Mouse (Mus musculus) G1E (cell line): ENCODE measurements around the gene Bzw1. TPM values are rescaled to one million over a fixed set of nuclear protein-coding genes. Genes with fewer than 3 reads are reported as not detected.

ENCODE experiments used
- ATAC-seq: 2 replicates; pipeline ENCODE4 v1.8.0; 2016; ENCODE audit warnings: mild to moderate bottlenecking; ENCODE audit not compliant: insufficient number of reproducible peaks, poor library complexity, low FRiP score, severe bottlenecking; ENCODE audit errors: extremely low read depth
- DNase-seq: peaks from one replicate; pipeline ENCODE4 v3.0.0; 2012; ENCODE audit warnings: low spot score
- H3K27me3 ChIP-seq: 2 replicates; pipeline ENCODE4 v1.6.1; 2012; ENCODE audit warnings: mild to moderate bottlenecking, low read length, inconsistent platforms; ENCODE audit not compliant: insufficient read depth
- H3K36me3 ChIP-seq: replicated peaks from 2 replicates; pipeline ENCODE3; 2012; ENCODE audit warnings: mild to moderate bottlenecking, inconsistent platforms
- H3K4me1 ChIP-seq: 2 replicates; pipeline ENCODE4 v1.6.1; 2012; ENCODE audit warnings: low read depth, low read length, inconsistent platforms, mixed read lengths; ENCODE audit not compliant: insufficient read depth
- H3K4me3 ChIP-seq: 2 replicates; pipeline ENCODE4 v1.5.1; 2012; ENCODE audit warnings: low read depth, mild to moderate bottlenecking, inconsistent platforms, low read length, moderate library complexity, mixed read lengths
- H3K9me3 ChIP-seq: replicated peaks from 2 replicates; pipeline ENCODE4 v1.6.1; 2012; ENCODE audit warnings: inconsistent platforms
- CTCF ChIP-seq: IDR thresholded peaks from 2 replicates; pipeline ENCODE4 v1.5.1; 2012; ENCODE audit warnings: low read depth, low read length, inconsistent platforms, mixed read lengths
- GATA1 ChIP-seq: IDR thresholded peaks from 2 replicates; pipeline ENCODE4 v1.6.1; 2012; ENCODE audit warnings: borderline replicate concordance, low read length, inconsistent platforms, mixed read lengths
- GATA2 ChIP-seq: IDR thresholded peaks from 2 replicates; pipeline ENCODE4 v1.6.1; 2012; ENCODE audit warnings: low read depth, low read length, inconsistent platforms, borderline replicate concordance
- POLR2AphosphoS5 ChIP-seq: IDR thresholded peaks from 2 replicates; pipeline ENCODE4 v1.6.1; 2012; ENCODE audit warnings: low read depth, low read length, inconsistent platforms; ENCODE audit not compliant: insufficient replicate concordance
- TAL1 ChIP-seq: conservative IDR thresholded peaks from 2 replicates; pipeline ENCODE4 v1.6.1; 2012; ENCODE audit warnings: low read depth, low read length, inconsistent platforms, mixed read lengths
- polyA plus RNA-seq: library from polyadenylated mRNA; stranded (reverse); fragments of >175 nt; gene quantifications from 2 replicates; pipeline ENCODE4 v1.2.3, GENCODE M21; 2012
- total RNA-seq, 2 experiments: library from RNA; stranded (forward) in 1 of 2; stranded (reverse) in 1 of 2; fragments of 200-1000 nt in 1 of 2; fragments of >200 nt in 1 of 2; fragmentation: Nextera tagmentation in 1 of 2; gene quantifications; 2 replicates each; pipeline ENCODE4 v1.2.3; 2014 to 2017

Bzw1 gene
- total and polyA plus RNA-seq, 3 experiments, result 23.4 to 664 (median 507) TPM

DNA sequence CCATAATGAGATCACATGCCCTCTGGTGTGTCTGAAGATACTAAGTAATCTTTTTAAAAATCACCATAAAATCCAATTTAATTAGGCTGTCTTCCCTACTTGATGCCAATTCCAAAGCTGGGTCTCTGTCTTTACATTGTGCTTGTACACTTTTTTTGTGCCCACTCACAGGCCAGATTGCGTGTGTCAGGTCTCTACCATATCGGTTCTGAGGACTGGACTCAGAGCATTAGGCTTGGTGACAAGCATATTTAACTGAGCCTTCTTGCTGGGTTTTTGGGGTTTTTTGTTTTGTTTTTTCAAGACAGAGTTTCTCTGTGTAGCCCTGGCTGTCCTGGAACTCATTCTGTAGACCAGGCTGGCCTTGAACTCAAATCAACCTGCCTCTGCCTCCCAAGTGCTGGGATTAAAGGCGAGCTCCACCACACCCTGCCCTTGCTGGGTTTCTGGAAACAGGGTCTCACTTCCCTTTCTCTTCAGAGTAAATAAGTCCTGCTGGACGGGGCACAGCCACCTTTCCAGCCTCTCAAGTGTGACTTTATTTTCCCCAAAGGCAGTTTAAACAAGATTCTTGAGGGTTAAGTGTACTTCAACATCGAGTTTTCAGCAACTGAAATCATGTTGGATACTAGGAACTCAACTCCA, 17.0 kb downstream of the Bzw1 start:
- peaks cover 13% of the 10 kb centered on the region for H3K4me1 ChIP-seq
- no peaks in the 10 kb centered on the region for H3K27me3 ChIP-seq
- H3K4me3 ChIP-seq, result no peak overlapping the region
- ATAC-seq (no peak), DNase-seq (no peak)
- no peaks in the 10 kb centered on the region for H3K9me3 ChIP-seq
- no peak for TF ChIP-seq CTCF
- TF ChIP-seq GATA2, result no peak
- no peak for TF ChIP-seq GATA1
- TF ChIP-seq TAL1, result no peak
- TF ChIP-seq POLR2AphosphoS5, result no peak
- H3K36me3 ChIP-seq, result peaks cover 86% of the 10 kb centered on the region

DNA sequence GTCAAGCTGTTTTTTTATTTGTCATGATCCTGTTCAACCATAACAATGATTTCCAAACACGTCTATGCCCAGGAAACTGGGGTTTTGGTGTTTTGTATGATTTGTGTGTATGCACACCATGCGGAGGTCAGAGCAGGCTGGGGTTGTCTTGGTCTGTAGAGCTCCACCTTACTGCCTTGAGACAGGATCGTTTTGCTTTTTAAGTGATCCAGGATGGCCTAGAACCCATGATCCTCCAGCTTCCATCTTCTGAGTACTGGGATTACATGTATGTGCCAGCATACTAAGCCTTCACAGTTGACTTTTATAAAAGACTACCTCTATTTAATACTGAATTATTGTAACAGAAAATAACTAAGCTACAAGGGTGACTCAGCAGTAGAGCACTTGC, 17.5 kb downstream of the Bzw1 start:
- Histone ChIP-seq H3K4me3 (no peak overlapping the region), H3K9me3 (no peaks in the 10 kb centered on the region), H3K4me1 (peaks cover 13% of the 10 kb centered on the region), H3K36me3 (peaks cover 90% of the 10 kb centered on the region), H3K27me3 (no peaks in the 10 kb centered on the region)
- ATAC-seq, result no peak
- DNase-seq, result no peak
- TF ChIP-seq POLR2AphosphoS5, result no peak
- TF ChIP-seq CTCF, result no peak
- TF ChIP-seq TAL1, result no peak
- TF ChIP-seq GATA2, result no peak
- no peak for TF ChIP-seq GATA1

DNA sequence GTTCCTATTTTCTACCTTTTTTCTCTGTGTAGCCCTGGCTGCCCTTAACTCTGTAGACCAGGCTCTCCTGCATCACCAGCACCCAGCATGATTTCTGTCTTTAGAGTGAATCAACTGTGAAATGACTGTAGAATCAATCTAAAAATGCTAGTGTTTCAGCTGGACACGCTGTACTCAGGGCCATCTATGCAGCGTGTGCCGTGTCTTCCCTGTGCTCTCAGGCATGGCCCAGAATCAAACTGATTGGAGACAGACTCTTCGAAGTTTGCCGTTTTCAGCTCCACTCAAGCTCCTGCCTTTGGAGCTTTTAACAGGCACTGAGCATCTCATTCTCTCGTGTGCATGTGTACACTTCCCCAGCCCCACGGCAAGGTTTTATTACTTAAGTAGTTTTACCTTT, 18.1 kb downstream of the Bzw1 start:
- H3K9me3 ChIP-seq, result no peaks in the 10 kb centered on the region
- H3K4me3 ChIP-seq, result no peak overlapping the region
- H3K27me3 ChIP-seq, result no peaks in the 10 kb centered on the region
- no peak for DNase-seq
- H3K4me1 ChIP-seq, result peaks cover 13% of the 10 kb centered on the region
- peaks cover 92% of the 10 kb centered on the region for H3K36me3 ChIP-seq
- TF ChIP-seq TAL1 (no peak), GATA2 (no peak), GATA1 (no peak), POLR2AphosphoS5 (no peak), CTCF (no peak)
- ATAC-seq, result no peak

DNA sequence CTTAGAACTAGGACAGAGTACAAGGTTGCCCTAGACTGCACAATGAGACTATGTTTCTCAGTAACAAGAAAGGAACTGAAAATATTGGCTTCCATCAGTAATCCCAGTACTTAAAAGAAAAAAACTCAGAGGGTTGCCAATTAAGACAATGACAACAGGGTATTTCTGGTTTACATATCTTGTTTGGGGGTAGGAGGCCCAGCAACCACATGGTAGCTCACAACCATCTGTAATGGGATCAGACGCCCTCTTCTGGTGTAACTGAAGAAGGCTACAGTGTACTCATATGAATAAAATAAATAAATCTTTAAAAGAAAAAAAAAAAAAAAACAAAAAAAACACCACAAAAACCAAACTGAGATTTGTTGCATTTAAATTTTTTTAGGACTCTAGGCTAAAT, 22.7 kb downstream of the Bzw1 start:
- no peak for ATAC-seq
- DNase-seq, result no peak

DNA sequence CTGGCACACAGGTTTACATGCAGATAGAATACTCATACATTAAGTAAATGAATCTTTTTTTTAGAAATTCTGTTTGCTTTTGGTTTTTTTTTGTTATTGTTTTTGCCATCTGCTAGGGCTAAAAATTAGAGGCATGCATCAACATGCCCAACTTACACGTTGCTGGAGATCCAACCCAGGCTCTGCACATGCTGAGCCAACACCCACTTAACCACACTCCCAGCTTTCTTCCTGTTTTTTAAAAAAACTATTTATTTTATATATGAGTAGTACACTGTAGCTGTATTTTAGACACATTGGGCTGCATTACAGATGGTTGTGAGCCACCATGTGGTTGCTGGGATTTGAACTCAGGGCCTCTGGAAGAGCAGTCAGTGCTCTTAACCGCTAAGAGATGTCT, 23.4 kb downstream of the Bzw1 start:
- Histone ChIP-seq H3K4me1 (peaks cover 41% of the 10 kb centered on the region), H3K9me3 (no peaks in the 10 kb centered on the region), H3K36me3 (peaks cover 92% of the 10 kb centered on the region), H3K27me3 (no peaks in the 10 kb centered on the region), H3K4me3 (no peak overlapping the region)
- DNase-seq (no peak), ATAC-seq (no peak)
- TF ChIP-seq GATA2 (no peak), CTCF (no peak), POLR2AphosphoS5 (no peak), GATA1 (no peak), TAL1 (no peak)

More for the DNA sequence above, 22.7 kb downstream of the Bzw1 start:
- H3K4me1 ChIP-seq, result peaks cover 44% of the 10 kb centered on the region
- H3K36me3 ChIP-seq, result peaks cover 94% of the 10 kb centered on the region
- H3K27me3 ChIP-seq, result no peaks in the 10 kb centered on the region
- no peak for TF ChIP-seq TAL1
- no peak for TF ChIP-seq POLR2AphosphoS5
- no peak for TF ChIP-seq GATA1
- TF ChIP-seq GATA2, result no peak
- no peak for TF ChIP-seq CTCF
- no peak overlapping the region for H3K4me3 ChIP-seq
- no peaks in the 10 kb centered on the region for H3K9me3 ChIP-seq

DNA sequence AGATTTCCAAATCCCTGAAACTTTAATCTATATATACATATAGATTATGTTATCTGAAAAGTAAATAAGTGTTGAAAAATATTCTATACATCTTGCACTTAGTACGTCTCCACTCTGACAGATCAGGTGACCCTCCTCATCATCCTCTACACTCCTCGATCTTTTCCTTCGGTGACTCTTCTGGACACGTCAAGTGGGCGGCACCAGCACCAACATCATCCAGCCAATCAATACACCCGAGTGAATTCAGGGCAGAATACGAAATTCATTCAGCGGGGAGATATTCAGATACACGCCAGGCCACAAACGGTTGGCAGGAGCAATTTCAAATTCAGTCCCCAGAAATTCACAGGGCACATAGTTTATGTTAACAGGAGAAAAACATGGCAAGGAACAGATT, 27.3 kb downstream of the Bzw1 start:
- ATAC-seq (no peak), DNase-seq (no peak)
- H3K4me1 ChIP-seq, result peaks cover 53% of the 10 kb centered on the region
- no peaks in the 10 kb centered on the region for H3K9me3 ChIP-seq
- peaks cover 68% of the 10 kb centered on the region for H3K36me3 ChIP-seq
- TF ChIP-seq GATA2, result no peak
- no peak overlapping the region for H3K4me3 ChIP-seq
- no peaks in the 10 kb centered on the region for H3K27me3 ChIP-seq
